Mouse (Mus musculus): Measurements from ENCODE around the gene Ifnlr1. TPM values are rescaled to one million over a fixed set of nuclear protein-coding genes. Genes with fewer than 3 reads are reported as not detected.

Gene Ifnlr1
- total and polyA plus RNA-seq, 3 experiments = 0.04 TPM; not detected in 2

- H3K4me3 ChIP-seq (replicated peaks in 1 of 3; ENCODE audit: low read depth in 2 of 3, low read length in 2 of 3, poor library complexity in 1 of 3) = no peak overlapping the region
- DNase-seq (ENCODE audit: extremely low read depth) = no peak
- in situ Hi-C loops (cut with MboI; ENCODE audit: low pct_ligation_motif_present, low pct_unique_long_range_greater_than_20kb, low sequenced_read_pairs) (no loop called here), dilution Hi-C loops (cut with MboI; ENCODE audit: extremely low pct_ligation_motif_present, extremely low pct_unique_long_range_greater_than_20kb, low sequenced_read_pairs) (no loop called here)
- no peak overlapping the region for H3K27ac ChIP-seq (ENCODE audit: insufficient read depth, low read depth)
- H3K27me3 ChIP-seq (replicated peaks) = peaks cover 30% of the 10 kb centered on the region
- TF ChIP-seq JUN (IDR thresholded peaks at IDR 0.05; ENCODE audit: insufficient read depth, low read depth, low read length) (no peak), NRF1 (IDR thresholded peaks at IDR 0.05; ENCODE audit: low read depth, low read length) (no peak), IRF4 (IDR thresholded peaks at IDR 0.05; ENCODE audit: low read depth, low read length) (no peak), MEF2A (IDR thresholded peaks at IDR 0.05; ENCODE audit: borderline replicate concordance, low read depth, low read length) (no peak), ETS1 (conservative IDR thresholded peaks at IDR 0.05; ENCODE audit: low read depth, low read length) (no peak), PAX5 (IDR thresholded peaks at IDR 0.05; ENCODE audit: low read length) (no peak)
- H3K4me2 ChIP-seq (ENCODE audit: insufficient read depth, low read depth, poor library complexity, severe bottlenecking) = no peak overlapping the region
- no peaks in the 10 kb centered on the region for H3K9me3 ChIP-seq (replicated peaks; ENCODE audit: low read length)
- H3K4me1 ChIP-seq (ENCODE audit: control insufficient read depth in 1 of 2, insufficient read depth in 2 of 2) = no peaks in the 10 kb centered on the region
- H3K36me3 ChIP-seq (replicated peaks in 1 of 2; ENCODE audit: control insufficient read depth in 1 of 2, insufficient read depth in 1 of 2, low read length in 1 of 2) = no peaks in the 10 kb centered on the region
- no peak overlapping the region for H3K9ac ChIP-seq (ENCODE audit: insufficient read depth, low read depth)
- no peaks in the 10 kb centered on the region for H3K79me2 ChIP-seq (replicated peaks; ENCODE audit: control insufficient read depth, extremely low read depth, insufficient read depth, poor library complexity, severe bottlenecking)
Measured at GRCm38 (mm10) chr4:135744726-135745448, 58.8 kb downstream of the Ifnlr1 start.

- Histone ChIP-seq H3K9ac (ENCODE audit: insufficient read depth, low read depth) (no peak overlapping the region), H3K36me3 (replicated peaks in 1 of 2; ENCODE audit: control insufficient read depth in 1 of 2, insufficient read depth in 1 of 2, low read length in 1 of 2) (no peaks in the 10 kb centered on the region), H3K4me1 (ENCODE audit: control insufficient read depth in 1 of 2, insufficient read depth in 2 of 2) (no peaks in the 10 kb centered on the region), H3K4me3 (replicated peaks in 1 of 3; ENCODE audit: low read depth in 2 of 3, low read length in 2 of 3, poor library complexity in 1 of 3) (no peak overlapping the region), H3K27ac (ENCODE audit: insufficient read depth, low read depth) (no peak overlapping the region), H3K4me2 (ENCODE audit: insufficient read depth, low read depth, poor library complexity, severe bottlenecking) (no peak overlapping the region), H3K27me3 (replicated peaks) (peaks cover 30% of the 10 kb centered on the region), H3K9me3 (replicated peaks; ENCODE audit: low read length) (no peaks in the 10 kb centered on the region), H3K79me2 (replicated peaks; ENCODE audit: control insufficient read depth, extremely low read depth, insufficient read depth, poor library complexity, severe bottlenecking) (no peaks in the 10 kb centered on the region)
- dilution Hi-C loops (cut with MboI; ENCODE audit: extremely low pct_ligation_motif_present, extremely low pct_unique_long_range_greater_than_20kb, low sequenced_read_pairs) = no loop called here
- TF ChIP-seq CTCF (conservative IDR thresholded peaks at IDR 0.05 in 1 of 2, IDR thresholded peaks at IDR 0.05 in 1 of 2; ENCODE audit: low read depth in 2 of 2, low read length in 2 of 2) (no peak), MAZ (IDR thresholded peaks at IDR 0.05; ENCODE audit: low read depth, low read length) (no peak), NELFE (IDR thresholded peaks at IDR 0.05; ENCODE audit: low read depth, low read length) (no peak), PAX5 (IDR thresholded peaks at IDR 0.05; ENCODE audit: low read length) (no peak), ZC3H11A (IDR thresholded peaks at IDR 0.05; ENCODE audit: low read depth, low read length) (no peak), MYC (IDR thresholded peaks at IDR 0.05; ENCODE audit: low read depth, low read length) (no peak), JUN (IDR thresholded peaks at IDR 0.05; ENCODE audit: insufficient read depth, low read depth, low read length) (no peak), RAD21 (IDR thresholded peaks at IDR 0.05; ENCODE audit: low read depth, low read length) (no peak), MAFK (IDR thresholded peaks at IDR 0.05; ENCODE audit: insufficient replicate concordance, low read length) (no peak), NRF1 (IDR thresholded peaks at IDR 0.05; ENCODE audit: low read depth, low read length) (no peak), TBP (conservative IDR thresholded peaks at IDR 0.05; ENCODE audit: low read depth, low read length) (no peak), CHD1 (IDR thresholded peaks at IDR 0.05; ENCODE audit: low read depth, low read length) (no peak)
- in situ Hi-C loops (cut with MboI; ENCODE audit: low pct_ligation_motif_present, low pct_unique_long_range_greater_than_20kb, low sequenced_read_pairs) = no loop called here
- no peak for DNase-seq (ENCODE audit: extremely low read depth)
Measured at GRCm38 (mm10) chr4:135745613-135746012, 59.5 kb downstream of the Ifnlr1 start.

All from CH12.LX (cell line).